16 mouse cellular contexts compared by ENCODE assay signal in genomic region chr5:128549811-128550210, GRCm38 (mm10). TPM values are rescaled to one million over a fixed set of nuclear protein-coding genes. Genes with fewer than 3 reads are reported as not detected.
"Had no signal": no experiment of that assay in that cellular context is flagged by ENCODE, and none has a peak within 500 bp of the region (broad histone marks: within the 10 kb centered on the region; RNA-seq: fewer than 3 reads in every experiment).

No protein-coding gene starts in this region.

- H3K9ac ChIP-seq: neural tube, embryonic 15.5 days; stomach, embryonic 15.5 days had no signal

- H3K27ac ChIP-seq: neural tube, embryonic 15.5 days; stomach, embryonic 15.5 days; stomach, postnatal 0 days had no signal

- H3K4me2 ChIP-seq: neural tube, embryonic 15.5 days; stomach, embryonic 15.5 days had no signal

- DNase-seq: retina, postnatal 1 day; right cerebral cortex, adult 18-20 months; right cerebral cortex, postnatal 14 days; right cerebral cortex, postnatal 25 days; right cerebral cortex, postnatal 4 days; spleen, adult 18-20 months; thymus, adult 18-20 months; thymus, adult 2 months; thymus, postnatal 14 days; thymus, postnatal 25 days; thymus, postnatal 36 days; thymus, postnatal 4 days had no signal

- H3K9me3 ChIP-seq: neural tube, embryonic 15.5 days; stomach, embryonic 15.5 days had no signal

- H3K4me1 ChIP-seq: stomach, embryonic 15.5 days had no signal

- H3K36me3 ChIP-seq: neural tube, embryonic 15.5 days; stomach, embryonic 15.5 days had no signal

- H3K4me3 ChIP-seq: neural tube, embryonic 15.5 days; stomach, embryonic 15.5 days had no signal

RNA-seq across cellular contexts. Expression of gene Fzd10, which starts 50.8 kb away (rescaled TPM):
- total RNA-seq: neutrophil, adult 5-6 weeks had no signal
